ENCODE assay signal across 12 mouse cellular contexts in genomic region chr5:117361590-117361989, GRCm38 (mm10). TPM values are rescaled to one million over a fixed set of nuclear protein-coding genes. Genes with fewer than 3 reads are reported as not detected.
DNase-seq lines count a peak whose midpoint lies in the region; ATAC-seq and TF ChIP-seq lines count a peak whose summit lies in the region.
"Had no signal": no experiment of that assay in that cellular context is flagged by ENCODE, and none has a peak within 500 bp of the region (broad histone marks: within the 10 kb centered on the region; RNA-seq: fewer than 3 reads in every experiment).

No protein-coding gene starts in this region.

- H3K9ac ChIP-seq in heart, embryonic 15.5 days = no peak overlapping the region

- no peak for TF ChIP-seq CTCF in left cerebral cortex, adult 2 months (IDR thresholded peaks at IDR 0.05)

- no peaks in the 10 kb centered on the region for H3K27me3 ChIP-seq in heart, embryonic 15.5 days
- no peaks in the 10 kb centered on the region for H3K27me3 ChIP-seq in myocyte (ENCODE audit: control insufficient read depth, insufficient read depth, insufficient read length)
- H3K27me3 ChIP-seq: megakaryocyte, embryonic 14.5 days had no signal

- peak overlapping the region; percentile 44 for H3K27ac ChIP-seq in heart, embryonic 15.5 days
- H3K27ac ChIP-seq in left cerebral cortex, adult 2 months = peak overlapping the region; percentile 65; the same call in 1 of the 2 replicates

- no peak for DNase-seq in heart, adult 9 months (ENCODE audit: low spot score in 2 of 2)
- DNase-seq in left cerebral cortex, adult 2 months (ENCODE audit: extremely low spot score in 1 of 2, low spot score in 2 of 2) = no peak
- DNase-seq in left cerebral cortex, adult 11 months (ENCODE audit: low spot score) = no peak
- peak; percentile 25 for DNase-seq in Muller cell, postnatal 12 days (ENCODE audit: inconsistent ontology term)
- DNase-seq in cerebellum, postnatal 36 days = no peak
- DNase-seq in yolk sac, embryonic 10.5 days (ENCODE audit: low spot score) = no peak
- DNase-seq: cerebellum, adult 11 months; heart, adult 11 months; lung, embryonic 14.5 days had no signal

- ATAC-seq in heart, embryonic 15.5 days (replicated peaks; ENCODE audit: insufficient number of reproducible peaks, insufficient read depth, low FRiP score, low read depth) = no peak

- TF ChIP-seq POLR2A in myocyte (IDR thresholded peaks at IDR 0.05; ENCODE audit: insufficient read length, low read depth) = no peak

- 68% methylated on average over 4 of the region's 4 CpGs for WGBS in heart, embryonic 15.5 days

- H3K36me3 ChIP-seq in heart, embryonic 15.5 days = peaks cover 13% of the 10 kb centered on the region
- peaks cover 15% of the 10 kb centered on the region for H3K36me3 ChIP-seq in myocyte (ENCODE audit: control insufficient read depth, insufficient read depth)

- H3K4me2 ChIP-seq in heart, embryonic 15.5 days = no peak overlapping the region
- peak overlapping the region; percentile 26 for H3K4me2 ChIP-seq in myocyte (ENCODE audit: low read depth)

- intact Hi-C loops in left cerebral cortex, adult 2 months (cut with DNase I) = no loop called here

- peaks cover 61% of the 10 kb centered on the region for H3K4me1 ChIP-seq in heart, embryonic 15.5 days (replicated peaks)

- H3ac ChIP-seq in myocyte (ENCODE audit: control insufficient read depth, insufficient read length) = no peak overlapping the region

- peaks cover 80% of the 10 kb centered on the region for H3K79me2 ChIP-seq in myocyte (ENCODE audit: control insufficient read depth, insufficient read depth)

- no peaks in the 10 kb centered on the region for H3K9me3 ChIP-seq in heart, embryonic 15.5 days (replicated peaks)
- H3K9me3 ChIP-seq: megakaryocyte, embryonic 14.5 days had no signal

- H3K4me3 ChIP-seq in heart, embryonic 15.5 days = no peak overlapping the region
- H3K4me3 ChIP-seq in left cerebral cortex, adult 2 months = no peak overlapping the region
- H3K4me3 ChIP-seq in myocyte = no peak overlapping the region

TF ChIP-seq in myocyte, 11 proteins besides CTCF, POLR2A, EP300 and RAD21:
- TF ChIP-seq POLR2AphosphoS2 (IDR thresholded peaks at IDR 0.05; ENCODE audit: insufficient read length, low read depth) = no peak
- TF ChIP-seq CEBPB (IDR thresholded peaks at IDR 0.05; ENCODE audit: insufficient read depth, poor library complexity, severe bottlenecking) = no peak
- no peak for TF ChIP-seq SRF (IDR thresholded peaks at IDR 0.05; ENCODE audit: control insufficient read depth, insufficient read length, low read depth)
- no peak for TF ChIP-seq MAX (IDR thresholded peaks at IDR 0.05; ENCODE audit: low read depth)
- TF ChIP-seq USF1 (IDR thresholded peaks at IDR 0.05; ENCODE audit: low read depth) = no peak
- TF ChIP-seq REST (IDR thresholded peaks at IDR 0.05; ENCODE audit: insufficient read depth, insufficient read length) = no peak
- TF ChIP-seq E2F4 (IDR thresholded peaks at IDR 0.05; ENCODE audit: insufficient read depth) = no peak
- TF ChIP-seq MYOG (IDR thresholded peaks at IDR 0.05; ENCODE audit: control insufficient read depth in 1 of 3, insufficient read depth in 1 of 3, insufficient read length in 2 of 3, low read depth in 2 of 3) = no peak
- TF ChIP-seq TCF3 (IDR thresholded peaks at IDR 0.05; ENCODE audit: insufficient read length, low read depth) = no peak
- no peak for TF ChIP-seq MYOD1 (IDR thresholded peaks at IDR 0.05; ENCODE audit: control insufficient read depth in 1 of 3, insufficient read length in 2 of 3, low read depth in 2 of 3)
- no peak for TF ChIP-seq TCF12 (IDR thresholded peaks at IDR 0.05; ENCODE audit: insufficient read depth, poor library complexity, severe bottlenecking)

RNA-seq across cellular contexts. Expression of gene Wsb2, which starts 4.5 kb away (rescaled TPM):
- polyA plus RNA-seq in heart, embryonic 15.5 days (2015; fragmentation: Nextera tagmentation; extraction: Ambion mirVana) = 77.0 and 86.7 TPM in 2 replicates
- total RNA-seq in left cerebral cortex, adult 2 months (2021) = 100 to 1,000 TPM; 302 TPM
- polyA plus RNA-seq in myocyte (2012; fragmentation: generic; extraction: Trizol) = 142 TPM

RNA-seq across cellular contexts. Expression of gene Rfc5, which starts 27.3 kb away (rescaled TPM):
- polyA plus RNA-seq in heart, embryonic 15.5 days (2015; fragmentation: Nextera tagmentation; extraction: Ambion mirVana) = 43.6 and 61.1 TPM in 2 replicates
- total RNA-seq in left cerebral cortex, adult 2 months (2021) = 10 to 100 TPM; 16.1 to 16.7 TPM
- 13.6 TPM for polyA plus RNA-seq in myocyte (2012; fragmentation: generic; extraction: Trizol)

RNA-seq across cellular contexts. Expression of gene Vsig10, which starts 42.7 kb away (rescaled TPM):
- 6.7 and 8.4 TPM in 2 replicates for polyA plus RNA-seq in heart, embryonic 15.5 days (2015; fragmentation: Nextera tagmentation; extraction: Ambion mirVana)
- 1 to 10 TPM; 1.7 to 2.1 TPM for total RNA-seq in left cerebral cortex, adult 2 months (2021)
- polyA plus RNA-seq in myocyte (2012; fragmentation: generic; extraction: Trizol) = 2.2 TPM

RNA-seq across cellular contexts. Expression of gene Ksr2, which starts 52.2 kb away (rescaled TPM):
- polyA plus RNA-seq in heart, embryonic 15.5 days (2015; fragmentation: Nextera tagmentation; extraction: Ambion mirVana) = 0.08 and 0.14 TPM in 2 replicates
- 10 to 100 TPM; 40.8 to 47.2 TPM for total RNA-seq in left cerebral cortex, adult 2 months (2021)
- 0.02 TPM for polyA plus RNA-seq in myocyte (2012; fragmentation: generic; extraction: Trizol)
